Mouse (Mus musculus): ENCODE results near the gene Spred1.

DNA sequence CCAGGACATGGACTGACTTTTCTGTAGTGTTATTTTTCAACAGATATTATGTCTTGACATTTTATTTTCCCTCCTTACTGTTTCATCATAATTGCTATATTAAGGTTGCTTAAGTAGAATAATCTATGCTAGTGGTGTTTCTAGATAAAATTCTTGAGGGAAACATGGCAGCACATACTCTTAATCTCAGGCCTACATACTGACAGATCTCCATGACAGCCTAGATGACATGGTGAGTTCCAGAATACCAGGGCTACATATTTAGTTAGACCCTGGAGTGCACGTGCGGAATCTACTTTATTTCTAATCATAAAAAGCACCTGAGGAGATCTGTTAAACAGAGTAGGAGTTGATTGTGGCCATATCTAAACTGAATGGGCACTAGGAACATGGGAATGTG, 47.2 kb downstream of the Spred1 start:
- no peak for TF ChIP-seq ZC3H11A (IDR thresholded peaks at IDR 0.05; ENCODE audit: borderline replicate concordance, low read depth, low read length)
- TF ChIP-seq ZNF384 (IDR thresholded peaks at IDR 0.05; ENCODE audit: low read depth, low read length) = no peak
- TF ChIP-seq CHD2 (IDR thresholded peaks at IDR 0.05; ENCODE audit: low read depth, low read length) = no peak
- no peak for TF ChIP-seq MAFK (IDR thresholded peaks at IDR 0.05; ENCODE audit: insufficient read depth, low read depth, low read length)
- TF ChIP-seq HCFC1 (IDR thresholded peaks at IDR 0.05; ENCODE audit: borderline replicate concordance, insufficient read depth, low read length) = no peak
